Mouse (Mus musculus): ENCODE data around the gene Gm5741.

GRCm38 (mm10) chr8:85080532-85081215 is 12.9 kb upstream of the Gm5741 start, which contains the start of gene Wdr83os:
- TF ChIP-seq POLR2A (IDR thresholded peaks at IDR 0.05; ENCODE audit: insufficient read depth, low read length) (no peak), CTCF (IDR thresholded peaks at IDR 0.05; ENCODE audit: low read depth, low read length) (no peak)
